Mouse (Mus musculus) kidney, adult 9 months (tissue): ENCODE data around the gene Ago4.
A peak's percentile ranks its signal among the peaks of the same experiment; 100 is the strongest.
"Not testable (repeated sequence)": the region's sequence is repeated elsewhere in the genome, so short reads cannot be mapped to it uniquely, and the experiment has no call there.

Experiments used
- DNase-seq: peaks from one replicate; pipeline ENCODE4 v3.0.0; 2022

Ago4 gene

DNA sequence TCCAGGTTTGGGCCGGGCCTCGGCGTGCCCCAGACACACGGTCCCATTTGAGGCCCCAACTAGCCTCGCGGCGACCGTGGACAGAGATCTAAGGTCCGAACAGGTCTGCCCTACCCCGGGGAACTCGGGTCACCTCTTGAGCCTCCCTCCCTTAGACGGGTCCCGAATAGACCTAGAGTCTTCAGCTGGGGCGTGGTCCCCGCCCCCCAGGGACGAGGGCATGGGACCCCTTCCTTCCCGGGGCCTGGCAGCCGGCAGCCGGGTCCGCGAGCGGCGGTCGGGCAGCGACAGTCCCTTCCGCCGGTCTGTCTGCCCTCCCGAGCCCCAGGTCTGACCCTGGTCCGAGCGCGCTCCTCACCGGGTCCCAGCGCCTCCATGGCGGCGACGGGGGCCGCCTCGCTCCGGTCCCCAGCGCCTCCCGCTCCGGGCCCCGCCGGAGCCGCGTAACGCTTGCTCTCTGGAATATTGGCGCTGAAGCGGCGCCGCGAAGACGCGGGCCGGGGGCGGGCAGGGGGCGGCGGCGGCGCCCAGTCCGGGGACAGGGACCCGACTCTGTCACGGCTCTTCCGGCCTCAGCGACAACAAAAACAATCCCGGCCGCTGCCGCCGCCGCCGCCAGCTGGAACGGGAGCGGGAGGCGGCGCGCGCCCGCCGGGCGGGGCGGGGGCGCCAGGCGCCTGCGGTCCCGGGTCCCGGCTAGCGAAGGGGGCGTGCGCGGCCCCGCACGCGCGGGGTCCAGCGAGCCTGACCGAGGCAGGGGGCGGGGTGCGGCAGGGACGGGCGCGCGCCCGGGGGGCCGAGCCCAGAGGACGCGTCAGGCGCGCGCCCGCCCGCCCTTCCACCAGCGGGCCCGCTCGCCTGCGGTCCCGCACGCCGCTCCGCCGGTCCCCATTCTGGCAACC lies at the start of gene Ago4:
Gene Ago4 (minus strand): TSS at position 646 of the 902 bp plus-strand sequence.
- DNase-seq: peak; percentile 22

DNA sequence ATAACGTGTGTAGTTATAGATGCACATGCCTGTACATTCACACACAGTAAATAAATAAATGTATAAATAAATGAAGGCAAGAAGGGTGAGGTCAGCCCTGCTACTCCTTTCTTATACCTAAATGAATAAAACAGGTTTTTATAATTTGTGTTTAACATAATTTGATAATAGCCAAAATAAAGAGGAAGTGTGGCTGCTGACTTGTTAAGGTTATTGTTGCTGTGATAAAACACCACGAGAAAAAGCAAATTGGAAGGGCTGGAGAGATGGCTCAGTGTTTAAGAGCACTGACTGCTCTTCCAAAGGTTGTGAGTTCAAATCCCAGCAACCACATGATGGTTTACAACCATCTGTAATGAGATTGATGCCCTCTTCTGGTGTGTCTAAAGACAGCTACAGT lies 45.8 kb upstream of the Ago4 start:
- no peak for DNase-seq

- DNase-seq: no peak
Observed at GRCm38 (mm10) chr4:126577920-126578319, 44.6 kb upstream of the Ago4 start.

GRCm38 (mm10) chr4:126576281-126576680 lies 43.0 kb upstream of the Ago4 start:
- no peak for DNase-seq

GRCm38 (mm10) chr4:126569783-126570182 lies 36.5 kb upstream of the Ago4 start:
- no peak for DNase-seq

- DNase-seq: no peak
Observed at GRCm38 (mm10) chr4:126567243-126567642, 34.0 kb upstream of the Ago4 start.

- DNase-seq: no peak
Observed at GRCm38 (mm10) chr4:126563798-126564197, 30.5 kb upstream of the Ago4 start.

- DNase-seq: peak; percentile 85
Observed at GRCm38 (mm10) chr4:126556809-126557711, 23.8 kb upstream of the Ago4 start, which contains the start of gene Clspn. Gene Clspn, plus strand, starts transcription at chr4:126556935.

GRCm38 (mm10) chr4:126554462-126554861 lies 21.2 kb upstream of the Ago4 start:
- peak; percentile 41 for DNase-seq

GRCm38 (mm10) chr4:126553685-126554084 lies 20.4 kb upstream of the Ago4 start:
- no peak for DNase-seq

DNA sequence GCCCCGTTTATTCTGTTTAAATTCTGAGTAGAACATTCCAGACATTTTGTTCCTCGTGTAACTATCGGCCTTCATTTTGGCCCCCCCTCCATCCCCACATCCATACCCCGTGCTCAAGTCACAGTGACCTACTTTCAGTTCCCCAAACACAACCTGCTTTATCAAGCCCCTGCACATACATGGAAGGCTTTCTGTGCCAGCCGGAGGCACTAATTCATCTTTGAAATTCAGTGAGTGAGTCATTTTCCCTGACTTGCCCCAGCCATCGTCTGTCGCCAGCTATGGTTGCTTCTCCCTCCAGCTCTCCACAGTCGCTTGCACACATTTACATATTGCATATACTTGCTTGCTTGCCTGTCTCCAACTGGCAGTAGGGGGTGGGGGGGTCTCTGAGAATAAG lies 19.8 kb upstream of the Ago4 start:
- DNase-seq: no peak

GRCm38 (mm10) chr4:126552136-126552535 lies 18.9 kb upstream of the Ago4 start:
- DNase-seq: no peak

- no peak for DNase-seq
Observed at GRCm38 (mm10) chr4:126546183-126546582, 12.9 kb upstream of the Ago4 start.

GRCm38 (mm10) chr4:126545703-126546102 lies 12.4 kb upstream of the Ago4 start:
- no peak for DNase-seq

GRCm38 (mm10) chr4:126545016-126545415 lies 11.7 kb upstream of the Ago4 start:
- DNase-seq: no peak

DNA sequence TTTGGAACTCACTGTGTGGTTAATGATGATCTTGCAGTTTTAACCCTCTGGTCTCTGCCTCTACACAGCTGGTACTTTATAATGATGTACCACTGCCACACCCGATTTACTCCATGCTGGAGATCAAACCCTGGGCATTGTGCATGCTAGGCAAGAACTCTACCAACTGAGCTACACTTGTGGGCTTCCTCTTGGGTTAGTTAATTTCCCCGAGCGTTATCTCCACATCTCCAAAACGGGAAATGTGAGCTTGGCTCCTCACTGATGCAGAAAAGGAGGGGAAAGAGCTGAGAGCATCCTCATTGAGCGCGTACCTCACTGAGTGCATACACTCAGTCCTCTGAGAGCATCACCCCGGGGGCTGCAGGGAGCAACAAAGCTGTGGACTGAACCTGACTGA lies 9.6 kb upstream of the Ago4 start:
- no peak for DNase-seq

GRCm38 (mm10) chr4:126540487-126541071 lies 7.3 kb upstream of the Ago4 start:
- DNase-seq: no peak

DNA sequence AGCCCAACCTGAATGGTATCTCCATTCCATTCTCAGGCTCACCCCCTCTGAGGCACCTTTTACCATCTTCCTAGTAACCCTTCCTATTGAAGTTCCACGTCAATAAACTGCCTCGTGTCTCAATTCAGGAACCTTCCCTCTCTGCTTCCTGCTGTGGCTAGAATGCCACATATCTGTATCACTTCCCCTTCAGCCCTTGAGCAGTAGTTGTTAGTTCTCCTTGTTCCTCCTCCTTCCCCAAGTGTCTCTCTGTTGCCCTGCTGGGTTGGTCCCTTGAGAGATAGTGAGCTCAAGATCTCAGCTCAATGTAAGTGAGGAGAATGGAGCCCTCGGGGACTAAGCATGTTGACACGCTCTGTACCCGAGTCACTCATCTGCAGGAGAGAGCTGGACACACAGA lies 3.6 kb upstream of the Ago4 start:
- peak; percentile 13 for DNase-seq

- not testable (repeated sequence) for DNase-seq
Observed at GRCm38 (mm10) chr4:126535631-126536030, 2.4 kb upstream of the Ago4 start.

- DNase-seq: no peak
Observed at GRCm38 (mm10) chr4:126533729-126534070, 428 bp upstream of the Ago4 start.

DNA sequence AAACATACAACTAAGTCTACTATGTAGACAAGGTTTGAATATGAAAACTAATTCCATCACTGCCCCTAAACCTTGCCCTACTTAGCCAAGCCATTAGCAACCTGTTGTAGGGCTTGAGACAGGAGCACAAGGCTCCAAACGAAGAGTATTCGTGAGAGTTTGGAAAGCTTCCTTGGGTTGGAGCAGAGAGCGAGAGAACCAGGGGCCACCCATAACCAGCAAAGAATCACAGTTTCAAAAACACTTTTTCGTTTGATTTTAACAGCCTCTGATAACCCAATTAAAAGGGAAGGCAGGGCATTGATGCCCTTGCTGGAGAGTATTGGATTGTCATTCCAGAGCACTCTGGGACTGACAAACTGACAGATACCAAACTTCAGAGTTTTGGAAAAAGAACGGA lies 980 bp downstream of the Ago4 start:
- no peak for DNase-seq

DNA sequence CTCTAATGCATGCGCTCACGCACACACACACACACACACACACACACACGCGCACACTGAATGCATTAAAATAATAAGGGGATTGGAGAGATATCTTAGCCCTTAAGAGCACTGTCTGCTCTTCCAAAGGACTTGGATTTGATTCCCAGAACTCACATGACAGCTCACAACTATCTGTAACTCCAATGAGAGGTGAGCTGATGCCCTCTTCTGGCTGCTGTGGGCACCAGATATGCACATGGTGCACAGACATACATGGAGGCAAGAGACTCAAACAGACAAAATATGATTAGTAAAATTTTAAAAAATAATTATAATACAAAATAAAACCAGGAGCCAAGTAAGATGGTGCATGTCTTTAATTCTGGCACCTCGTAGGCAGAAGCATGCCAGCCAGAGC lies 6.4 kb downstream of the Ago4 start:
- no peak for DNase-seq

GRCm38 (mm10) chr4:126526164-126526563 lies 7.1 kb downstream of the Ago4 start:
- DNase-seq: no peak
